Mouse (Mus musculus) olfactory bulb, adult 2 months (tissue): ENCODE measurements around the gene Teddm3. TPM values are rescaled to one million over a fixed set of nuclear protein-coding genes. Genes with fewer than 3 reads are reported as not detected.
"Not testable (repeated sequence)": the region's sequence is repeated elsewhere in the genome, so short reads cannot be mapped to it uniquely, and the experiment has no call there.

Experiments
- H3K27ac ChIP-seq: fragments of 200-500 bp; 2 replicates; pipeline ENCODE4 v1.5.1; 2012; ENCODE audit warnings: low read depth, low read length; ENCODE audit not compliant: insufficient read depth
- H3K4me1 ChIP-seq: fragments of 200-500 bp; 2 replicates; pipeline ENCODE4 v1.6.1; 2012; ENCODE audit warnings: low read length; ENCODE audit not compliant: control insufficient read depth, insufficient read depth
- H3K4me3 ChIP-seq: fragments of 200-500 bp; 2 replicates; pipeline ENCODE4 v1.5.1; 2012; ENCODE audit warnings: mild to moderate bottlenecking, low read depth, low read length, moderate library complexity; ENCODE audit not compliant: insufficient read depth
- CTCF ChIP-seq: fragments of 200-500 bp; IDR thresholded peaks from 2 replicates; pipeline ENCODE4 v1.5.1; 2012; ENCODE audit warnings: low read depth, mild to moderate bottlenecking, low read length, moderate library complexity; ENCODE audit not compliant: insufficient read depth
- POLR2A ChIP-seq: fragments of 200-500 bp; IDR thresholded peaks from 2 replicates; pipeline ENCODE4 v1.6.1; 2012; ENCODE audit warnings: mild to moderate bottlenecking, low read depth, low read length, moderate library complexity; ENCODE audit not compliant: insufficient read depth
- WGBS: fragments of 180-500 bp; shearing (Covaris S2); methylation state at CpG from one replicate; pipeline ENCODE4 v1.1.7; 2018; 5-methylcytosine and 5-hydroxymethylcytosine counted together
- polyA plus RNA-seq: library from polyadenylated mRNA; stranded (reverse); fragments of >200 nt; gene quantifications from 2 replicates; pipeline ENCODE4 v1.2.4, GENCODE M21; 2012; ENCODE audit warnings: low replicate concordance; ENCODE audit not compliant: missing spikeins, insufficient read depth, insufficient read length

Teddm3 gene
- not detected in 2 replicates for polyA plus RNA-seq

GRCm38 (mm10) chr16:21153900-21154299, at the start of gene Teddm3:
Gene Teddm3, minus strand, starts transcription at chr16:21154000.
- H3K4me3 ChIP-seq, H3K27ac ChIP-seq, H3K4me1 ChIP-seq: not testable (repeated sequence)
- WGBS, result no CpG with 5 or more reads among the region's 2 CpGs

- WGBS, result 87% methylated on average over 4 of the region's 4 CpGs
- Histone ChIP-seq H3K4me3 (no peak overlapping the region), H3K4me1 (peaks cover 18% of the 10 kb centered on the region), H3K27ac (no peak overlapping the region)
- TF ChIP-seq POLR2A (no peak), CTCF (no peak)
These were observed 48.9 kb upstream of the Teddm3 start for GRCm38 (mm10) chr16:21202731-21203130.

- no peak overlapping the region for H3K27ac ChIP-seq
- 79% methylated on average over 8 of the region's 8 CpGs for WGBS
- TF ChIP-seq POLR2A (no peak), CTCF (no peak)
- H3K4me1 ChIP-seq, result peaks cover 1% of the 10 kb centered on the region; the same call in 1 of the 2 replicates
- no peak overlapping the region for H3K4me3 ChIP-seq
These were observed 45.6 kb upstream of the Teddm3 start for GRCm38 (mm10) chr16:21199426-21199825.

- no peaks in the 10 kb centered on the region for H3K4me1 ChIP-seq
- TF ChIP-seq POLR2A (no peak), CTCF (no peak)
- no peak overlapping the region for H3K4me3 ChIP-seq
- H3K27ac ChIP-seq, result no peak overlapping the region
- 22% methylated on average over 1 of the region's 1 CpGs for WGBS
These were observed 44.7 kb upstream of the Teddm3 start for GRCm38 (mm10) chr16:21198529-21198928.

- Histone ChIP-seq H3K4me3 (no peak overlapping the region), H3K4me1 (no peaks in the 10 kb centered on the region), H3K27ac (no peak overlapping the region)
- TF ChIP-seq POLR2A, result no peak
- 91% methylated on average over 7 of the region's 7 CpGs for WGBS
These were observed 44.2 kb upstream of the Teddm3 start for GRCm38 (mm10) chr16:21198006-21198405.

GRCm38 (mm10) chr16:21197542-21197941, 43.7 kb upstream of the Teddm3 start:
- TF ChIP-seq CTCF, result no peak
- TF ChIP-seq POLR2A, result no peak
- Histone ChIP-seq H3K4me3 (no peak overlapping the region), H3K4me1 (no peaks in the 10 kb centered on the region), H3K27ac (no peak overlapping the region)
- 96% methylated on average over 4 of the region's 4 CpGs for WGBS

GRCm38 (mm10) chr16:21196576-21196975, 42.8 kb upstream of the Teddm3 start:
- H3K27ac ChIP-seq, result no peak overlapping the region
- H3K4me1 ChIP-seq, result no peaks in the 10 kb centered on the region
- TF ChIP-seq CTCF (no peak), POLR2A (no peak)
- no peak overlapping the region for H3K4me3 ChIP-seq
- 96% methylated on average over 3 of the region's 3 CpGs for WGBS

- 71% methylated on average over 8 of the region's 8 CpGs for WGBS
- Histone ChIP-seq H3K4me1 (no peaks in the 10 kb centered on the region), H3K4me3 (no peak overlapping the region), H3K27ac (no peak overlapping the region)
- TF ChIP-seq POLR2A, result no peak
- no peak for TF ChIP-seq CTCF
These were observed 41.6 kb upstream of the Teddm3 start for GRCm38 (mm10) chr16:21195260-21195866.

GRCm38 (mm10) chr16:21194182-21194581, 40.4 kb upstream of the Teddm3 start:
- 91% methylated on average over 12 of the region's 12 CpGs for WGBS
- Histone ChIP-seq H3K27ac (no peak overlapping the region), H3K4me3 (no peak overlapping the region), H3K4me1 (no peaks in the 10 kb centered on the region)
- TF ChIP-seq POLR2A (no peak), CTCF (no peak)
